Mouse (Mus musculus): ENCODE results near the gene Rufy4.
A peak's percentile ranks its signal among the peaks of the same experiment; 100 is the strongest.

Gene Rufy4

DNA sequence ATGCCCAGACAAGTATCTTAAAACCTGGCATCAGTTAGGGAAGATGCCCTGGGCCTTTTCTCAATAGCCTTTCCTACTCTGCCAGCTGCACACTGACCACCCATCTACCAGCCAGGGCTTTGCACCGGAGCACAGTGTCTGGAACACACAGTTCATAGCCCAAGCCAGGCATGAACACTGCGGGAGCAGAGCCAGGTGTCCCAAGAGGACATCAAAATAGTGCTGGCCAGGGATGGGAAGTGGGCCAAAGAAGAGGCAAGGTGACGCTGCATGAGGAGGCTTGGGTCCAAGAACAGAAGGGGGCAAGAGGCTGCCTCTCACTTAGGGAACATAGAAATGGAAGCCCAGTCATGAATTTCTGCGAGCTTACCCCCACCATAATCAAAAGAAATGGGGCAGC, 19.7 kb upstream of the Rufy4 start:
- no peak for DNase-seq (ENCODE audit: low spot score in 2 of 2)

GRCm38 (mm10) chr1:74106214-74106613, 19.1 kb upstream of the Rufy4 start:
- no peak for DNase-seq (ENCODE audit: low spot score in 2 of 2)

DNA sequence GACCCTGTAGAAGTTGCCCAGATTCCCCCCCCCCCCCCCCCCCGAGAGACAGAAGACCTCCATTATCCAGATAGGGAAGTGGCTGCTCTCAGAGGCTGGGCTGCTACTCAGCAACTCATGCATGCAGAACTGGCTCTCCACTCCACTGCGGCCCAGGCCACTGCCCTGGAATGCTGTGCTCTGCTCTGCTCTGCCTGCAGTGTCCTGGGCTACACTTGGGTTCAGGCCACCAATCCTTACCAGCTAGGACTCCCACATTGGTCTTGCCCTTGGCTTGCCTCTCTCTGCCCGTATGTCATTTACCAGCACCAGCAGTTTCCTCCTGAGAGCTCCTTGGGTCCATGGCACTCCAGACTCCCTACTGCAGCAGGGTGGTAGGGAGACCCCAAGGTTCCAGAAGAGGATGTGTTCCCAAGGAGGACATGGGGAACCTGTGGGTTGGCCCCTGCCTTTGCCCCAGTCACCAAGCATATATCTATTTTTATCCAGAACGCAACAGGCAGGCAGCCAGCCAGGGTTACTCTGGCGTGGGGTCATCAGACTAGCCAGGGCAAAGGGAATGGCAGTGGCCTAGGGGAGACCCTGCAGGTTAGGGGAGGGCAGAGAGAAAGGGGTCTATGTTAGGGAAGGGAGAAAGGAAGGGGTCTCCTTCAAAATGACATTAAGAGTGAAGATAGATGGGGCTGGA, 17.3 kb upstream of the Rufy4 start:
- no peak for DNase-seq (ENCODE audit: low spot score in 2 of 2)

- no peak for DNase-seq (ENCODE audit: low spot score in 2 of 2)
These were observed 15.7 kb upstream of the Rufy4 start for GRCm38 (mm10) chr1:74109670-74110069.

- DNase-seq (ENCODE audit: low spot score in 2 of 2) = peak in 1 of 2 experiments; percentile 50
These were observed 14.2 kb upstream of the Rufy4 start for GRCm38 (mm10) chr1:74110932-74111695.

DNA sequence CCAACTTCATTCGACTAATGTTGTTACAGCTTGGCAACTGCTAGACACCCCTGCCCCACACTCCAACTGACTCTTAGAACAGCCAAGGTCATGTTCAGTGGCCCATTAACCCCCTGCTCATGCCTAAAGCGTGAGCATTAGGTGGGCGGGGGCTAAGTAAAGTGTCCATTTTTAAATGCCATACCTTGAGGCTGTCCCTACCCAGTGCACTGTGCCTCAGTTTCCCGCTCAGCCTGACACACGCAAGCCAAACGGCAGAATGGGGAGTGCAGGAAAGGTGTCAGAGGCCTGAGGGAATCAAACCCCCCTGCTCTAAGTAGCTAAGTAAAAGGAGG, 13.7 kb upstream of the Rufy4 start:
- DNase-seq (ENCODE audit: low spot score in 2 of 2) = no peak

GRCm38 (mm10) chr1:74113071-74113470, 12.3 kb upstream of the Rufy4 start:
- DNase-seq (ENCODE audit: low spot score in 2 of 2) = no peak

DNA sequence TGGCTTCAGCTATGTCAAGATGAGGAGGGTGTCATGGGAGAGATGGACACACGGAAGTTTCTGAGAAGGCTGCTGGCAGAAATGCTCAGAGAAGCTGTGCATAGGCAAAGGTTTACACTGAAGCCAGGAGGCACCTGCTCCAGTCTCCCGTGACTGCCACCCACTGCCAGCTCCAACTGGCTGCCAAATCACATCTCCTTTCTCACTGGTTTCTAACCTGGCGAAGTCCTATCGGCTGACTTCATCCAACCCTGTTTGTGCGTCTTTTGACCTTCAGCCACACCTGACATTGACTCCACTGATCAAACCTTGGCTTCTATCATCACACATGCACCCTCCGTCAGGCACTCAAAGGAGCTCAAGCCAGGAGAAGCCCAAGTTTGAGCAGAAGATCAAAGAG, 7.5 kb upstream of the Rufy4 start:
- DNase-seq (ENCODE audit: low spot score in 2 of 2) = no peak

DNA sequence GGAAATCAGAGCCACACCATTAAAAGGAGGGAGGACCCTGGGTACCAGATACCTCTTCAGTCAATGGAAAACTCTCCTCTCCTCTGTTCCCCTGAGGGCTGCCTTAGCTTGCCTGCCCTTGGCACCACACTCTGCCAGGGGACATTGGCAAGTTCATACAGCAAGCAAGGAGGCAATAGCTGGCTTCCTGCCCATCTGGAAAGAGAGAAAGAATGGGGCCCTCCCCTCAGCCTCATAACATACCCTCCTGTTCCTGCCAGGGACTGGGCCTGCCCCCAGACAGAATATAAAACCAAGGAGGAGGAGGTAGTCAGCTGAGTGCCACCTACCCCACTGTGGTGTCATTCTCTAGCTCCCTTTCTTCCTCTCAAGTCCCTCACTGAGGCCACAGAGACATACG, 6.2 kb upstream of the Rufy4 start:
- peak in 1 of 2 experiments; percentile 36 for DNase-seq (ENCODE audit: low spot score in 2 of 2)

DNA sequence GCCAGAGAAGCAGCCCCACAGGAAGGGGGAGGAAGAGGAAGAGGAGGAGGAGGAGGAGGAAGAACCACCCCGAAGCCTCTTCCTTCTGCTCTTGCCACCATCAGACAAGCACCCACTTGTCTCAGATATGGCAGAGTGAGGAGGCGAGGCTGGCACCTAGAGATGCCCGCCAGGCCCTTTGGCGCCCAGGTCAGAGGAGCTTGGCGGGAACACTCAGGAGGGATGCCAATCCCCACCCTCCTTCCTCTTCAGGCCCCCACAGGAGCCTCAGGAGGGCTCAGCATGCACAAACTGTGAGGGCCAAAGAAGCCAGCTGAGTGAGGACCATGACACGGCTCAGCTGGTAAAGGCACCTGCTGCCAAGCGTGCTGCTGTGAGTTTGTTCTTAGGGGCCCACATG, 4.2 kb upstream of the Rufy4 start:
- no peak for DNase-seq (ENCODE audit: low spot score in 2 of 2)

DNA sequence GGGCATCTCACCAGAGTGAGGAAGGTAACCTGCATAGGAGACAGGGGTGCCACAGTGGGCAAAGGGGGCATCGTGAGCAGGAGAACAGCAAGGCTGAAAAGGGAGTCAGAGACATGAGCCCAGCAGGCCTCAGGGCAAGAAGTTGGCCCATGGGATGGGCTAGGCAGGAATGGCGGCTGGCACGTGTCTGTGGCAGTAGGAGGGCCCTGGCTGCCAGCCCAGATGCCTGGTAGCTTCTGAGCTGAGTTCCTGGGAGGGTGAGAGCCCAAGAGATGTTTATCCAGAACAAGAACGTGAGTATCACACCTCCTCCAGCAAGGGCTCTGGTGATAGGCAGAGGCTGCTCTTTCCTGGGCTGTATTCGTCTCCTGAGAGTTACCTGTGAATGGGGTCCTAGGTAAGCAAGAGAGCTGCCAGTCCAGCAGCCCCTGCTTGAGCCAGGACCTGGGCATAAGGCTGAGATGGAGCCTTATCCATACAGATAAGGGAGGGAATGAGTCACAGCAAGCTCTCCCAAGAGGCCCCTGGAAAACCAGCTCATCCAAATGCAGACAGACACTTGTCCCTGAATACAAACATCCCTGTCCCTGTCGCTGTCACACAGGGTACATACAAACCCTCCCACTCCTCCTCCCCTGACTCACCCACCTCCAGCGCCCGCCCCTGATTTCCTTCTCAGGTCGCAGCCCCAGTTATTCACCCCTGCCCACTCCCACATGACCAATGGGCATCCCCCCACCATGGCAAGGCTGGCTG, 3.3 kb upstream of the Rufy4 start:
- DNase-seq (ENCODE audit: low spot score in 2 of 2) = peak in 1 of 2 experiments; percentile 46

DNA sequence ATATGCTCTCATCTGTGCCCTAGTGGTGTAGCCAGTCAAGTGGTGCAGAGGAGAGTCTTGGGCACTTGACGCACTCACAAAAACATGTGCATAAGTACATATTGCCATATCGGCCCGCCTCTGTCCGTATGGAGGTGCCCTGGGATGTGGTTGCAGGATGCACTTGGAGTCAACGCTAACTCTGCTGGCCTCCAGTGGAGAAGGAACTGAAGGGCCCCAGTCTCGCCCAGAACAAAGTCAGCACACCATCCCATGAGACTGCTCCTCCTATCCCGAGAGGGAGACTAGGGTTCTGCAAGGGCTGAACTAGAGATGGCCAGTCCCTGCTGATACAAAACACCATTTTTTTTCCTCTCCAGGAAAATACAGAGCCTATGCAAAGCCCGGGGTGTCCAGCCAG, 2.1 kb upstream of the Rufy4 start:
- no peak for DNase-seq (ENCODE audit: low spot score in 2 of 2)

DNA sequence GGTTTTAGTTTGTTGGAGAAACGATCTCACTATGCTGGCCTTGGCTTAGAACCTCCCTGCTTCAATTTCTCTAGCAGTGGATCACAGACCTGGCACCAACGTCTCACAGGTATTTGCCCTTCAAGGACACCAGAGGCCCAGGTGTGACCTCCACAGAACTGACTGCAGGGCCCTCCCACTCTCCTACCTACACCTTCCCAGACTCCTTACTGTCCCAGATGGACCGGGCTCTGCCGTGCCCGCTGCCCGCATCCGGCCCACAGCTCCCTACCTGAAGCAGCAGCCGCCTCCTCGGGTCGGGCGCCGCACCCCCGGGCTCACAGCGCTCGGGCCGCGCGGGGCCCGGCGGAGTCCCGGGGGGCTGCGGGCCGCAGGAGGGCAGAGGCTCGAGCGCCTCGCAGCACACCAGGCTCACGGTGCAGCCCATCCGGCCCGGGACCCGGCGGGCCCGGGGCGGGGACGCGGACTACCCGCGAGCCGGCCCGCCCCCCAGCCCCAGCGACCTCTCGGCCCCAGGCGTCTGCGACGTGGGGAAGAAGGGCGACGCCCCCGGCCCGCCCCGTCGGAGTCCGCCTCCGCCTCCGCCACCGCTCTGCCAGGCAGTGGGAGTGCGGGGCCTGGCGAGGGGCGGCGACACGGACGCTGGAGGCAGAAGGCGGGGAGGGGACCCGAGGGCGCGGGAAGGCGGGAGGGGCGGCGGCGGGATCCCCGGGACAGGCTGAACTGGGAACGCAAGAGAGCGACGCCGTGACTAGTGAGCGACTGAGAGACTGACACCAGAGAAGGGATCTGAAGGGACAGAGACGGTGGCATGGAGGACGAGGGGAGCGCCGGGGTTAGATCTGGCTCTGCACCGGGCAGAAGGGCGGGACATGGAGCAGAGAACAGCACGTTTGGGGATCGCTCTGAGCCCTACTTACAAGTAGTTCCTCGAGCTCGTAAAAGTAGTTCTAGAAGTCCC, 1.0 kb upstream of the Rufy4 start, which contains the start of gene Tns1:
Gene Tns1 (minus strand): TSS at position 429 of the 961 bp plus-strand sequence.
- DNase-seq (ENCODE audit: low spot score in 2 of 2) = no peak

DNA sequence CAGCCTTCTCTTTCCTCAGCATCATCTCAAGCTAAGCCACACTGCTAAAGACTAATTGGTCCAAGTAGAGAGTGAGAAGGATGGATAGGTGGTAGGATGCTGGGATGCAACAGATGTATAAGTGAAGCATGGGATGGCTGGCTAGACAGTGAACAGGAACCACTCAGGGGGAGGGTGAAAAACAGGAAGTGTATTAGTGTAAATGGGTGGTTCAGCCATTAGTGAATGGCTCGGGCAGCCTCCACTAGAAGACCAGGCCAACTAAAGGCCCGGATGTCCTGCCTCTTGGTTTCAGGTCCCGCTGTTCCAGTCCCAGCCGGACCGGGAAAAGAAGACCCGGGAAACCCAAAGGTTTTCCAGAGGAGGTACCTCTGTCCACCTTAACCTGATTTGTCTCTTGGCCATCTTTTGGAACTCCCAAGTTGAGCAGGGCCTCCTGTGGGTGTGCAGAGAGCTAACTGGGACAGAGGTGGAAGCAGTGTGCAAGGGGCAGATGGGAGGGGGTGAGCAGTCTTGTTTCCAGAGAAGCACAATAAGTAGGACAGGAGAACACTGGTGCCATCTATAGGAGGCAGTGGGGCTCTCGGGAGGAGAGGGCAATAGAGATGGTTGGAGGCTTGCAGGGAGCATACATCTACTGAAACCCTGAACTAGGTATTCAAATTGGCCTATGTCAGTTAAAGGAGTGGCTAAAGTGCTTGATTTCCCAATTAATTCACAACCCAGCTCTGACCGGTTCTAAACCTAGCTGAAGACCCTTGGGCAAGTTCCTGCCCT, 5.7 kb downstream of the Rufy4 start:
- no peak for DNase-seq (ENCODE audit: low spot score in 2 of 2)

- no peak for DNase-seq (ENCODE audit: low spot score in 2 of 2)
These were observed 6.7 kb downstream of the Rufy4 start for GRCm38 (mm10) chr1:74132011-74132410.

DNA sequence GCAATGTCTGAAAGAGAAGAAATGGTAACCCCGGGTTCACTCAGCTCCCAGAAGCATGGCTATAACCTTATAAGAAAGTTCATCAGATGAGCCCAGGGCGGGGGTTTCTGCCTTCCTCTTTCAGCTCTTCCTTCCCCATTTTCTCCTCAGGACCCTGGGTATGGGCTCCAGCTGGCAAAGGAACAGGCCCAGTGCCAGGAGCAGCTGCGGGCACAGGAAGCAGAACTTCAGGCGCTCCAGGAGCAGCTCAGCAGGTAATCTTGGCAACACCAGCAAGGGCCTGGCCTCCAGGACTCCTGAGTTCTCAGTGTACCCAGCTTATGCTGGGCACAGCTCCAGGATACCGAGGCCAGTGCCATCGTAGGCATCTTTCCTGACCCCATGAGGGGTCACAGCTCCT, 8.6 kb downstream of the Rufy4 start:
- DNase-seq (ENCODE audit: low spot score in 2 of 2) = no peak

- no peak for DNase-seq (ENCODE audit: low spot score in 2 of 2)
These were observed 10.1 kb downstream of the Rufy4 start for GRCm38 (mm10) chr1:74135326-74135950.

- DNase-seq (ENCODE audit: low spot score in 2 of 2) = no peak
These were observed 14.1 kb downstream of the Rufy4 start for GRCm38 (mm10) chr1:74139415-74139814.

DNA sequence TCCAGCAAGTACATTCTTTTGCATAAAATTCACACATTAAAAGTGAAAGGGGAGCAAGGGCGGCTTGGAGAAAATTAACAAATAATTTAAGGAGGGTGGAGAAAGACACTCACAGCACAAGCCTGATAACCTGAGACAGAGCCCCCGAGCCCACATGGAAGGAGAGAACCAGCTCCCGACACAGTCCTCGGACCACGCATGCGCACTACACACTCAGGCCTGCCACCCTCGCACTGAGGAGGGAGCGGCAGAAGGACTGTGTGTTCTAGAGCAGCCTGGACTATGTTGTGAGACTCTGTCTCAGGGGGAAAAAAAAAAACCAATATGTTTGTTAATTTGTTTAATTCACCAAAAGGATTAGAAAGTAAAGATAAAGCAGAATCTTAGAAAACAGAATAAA, 16.4 kb downstream of the Rufy4 start:
- DNase-seq (ENCODE audit: low spot score in 2 of 2) = no peak

Measured in cerebellum, postnatal 4 days (tissue).